Mouse (Mus musculus): Measurements from ENCODE around the gene Myo5a.

DNA sequence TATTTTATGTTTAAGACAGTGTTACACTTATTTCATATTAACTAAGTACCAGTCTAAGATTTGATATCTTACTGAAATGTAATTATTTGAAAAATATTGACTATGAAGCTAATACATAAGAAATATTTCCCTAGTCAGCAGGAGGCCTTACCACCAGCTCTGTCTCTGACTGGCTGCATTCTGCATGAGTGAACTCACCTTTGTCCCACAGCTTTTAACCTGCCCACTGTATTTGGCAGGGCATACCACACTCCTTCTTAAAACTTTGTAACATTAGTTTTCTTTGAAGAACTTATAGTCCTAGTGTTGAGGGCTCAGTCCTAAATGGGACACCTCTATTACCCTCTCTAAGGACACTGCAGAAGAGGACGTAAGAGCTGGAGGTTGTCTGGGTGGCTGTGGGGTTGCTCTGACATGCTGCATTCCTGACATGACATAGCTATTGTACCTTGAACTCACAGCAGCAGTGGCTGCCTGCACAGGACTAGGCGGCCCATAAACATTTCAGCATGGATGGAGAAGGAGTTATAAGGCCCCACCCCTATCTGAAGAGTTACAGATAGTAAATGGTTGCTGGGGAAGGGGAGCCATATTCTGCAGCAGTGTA is 45.9 kb downstream of the Myo5a start:
- TF ChIP-seq CTCF (IDR thresholded peaks at IDR 0.05; ENCODE audit: low read depth) = no peak
- TF ChIP-seq EP300 (IDR thresholded peaks at IDR 0.05; ENCODE audit: low read depth) = no peak
